Mouse (Mus musculus) G1E (cell line): ENCODE measurements around the gene Uba3.

Experiments used
- CTCF ChIP-seq: IDR thresholded peaks from 2 replicates; pipeline ENCODE4 v1.5.1; 2012; ENCODE audit warnings: low read depth, low read length, inconsistent platforms, mixed read lengths
- GATA1 ChIP-seq: IDR thresholded peaks from 2 replicates; pipeline ENCODE4 v1.6.1; 2012; ENCODE audit warnings: borderline replicate concordance, low read length, inconsistent platforms, mixed read lengths
- GATA2 ChIP-seq: IDR thresholded peaks from 2 replicates; pipeline ENCODE4 v1.6.1; 2012; ENCODE audit warnings: low read depth, low read length, inconsistent platforms, borderline replicate concordance
- POLR2AphosphoS5 ChIP-seq: IDR thresholded peaks from 2 replicates; pipeline ENCODE4 v1.6.1; 2012; ENCODE audit warnings: low read depth, low read length, inconsistent platforms; ENCODE audit not compliant: insufficient replicate concordance
- TAL1 ChIP-seq: conservative IDR thresholded peaks from 2 replicates; pipeline ENCODE4 v1.6.1; 2012; ENCODE audit warnings: low read depth, low read length, inconsistent platforms, mixed read lengths

DNA sequence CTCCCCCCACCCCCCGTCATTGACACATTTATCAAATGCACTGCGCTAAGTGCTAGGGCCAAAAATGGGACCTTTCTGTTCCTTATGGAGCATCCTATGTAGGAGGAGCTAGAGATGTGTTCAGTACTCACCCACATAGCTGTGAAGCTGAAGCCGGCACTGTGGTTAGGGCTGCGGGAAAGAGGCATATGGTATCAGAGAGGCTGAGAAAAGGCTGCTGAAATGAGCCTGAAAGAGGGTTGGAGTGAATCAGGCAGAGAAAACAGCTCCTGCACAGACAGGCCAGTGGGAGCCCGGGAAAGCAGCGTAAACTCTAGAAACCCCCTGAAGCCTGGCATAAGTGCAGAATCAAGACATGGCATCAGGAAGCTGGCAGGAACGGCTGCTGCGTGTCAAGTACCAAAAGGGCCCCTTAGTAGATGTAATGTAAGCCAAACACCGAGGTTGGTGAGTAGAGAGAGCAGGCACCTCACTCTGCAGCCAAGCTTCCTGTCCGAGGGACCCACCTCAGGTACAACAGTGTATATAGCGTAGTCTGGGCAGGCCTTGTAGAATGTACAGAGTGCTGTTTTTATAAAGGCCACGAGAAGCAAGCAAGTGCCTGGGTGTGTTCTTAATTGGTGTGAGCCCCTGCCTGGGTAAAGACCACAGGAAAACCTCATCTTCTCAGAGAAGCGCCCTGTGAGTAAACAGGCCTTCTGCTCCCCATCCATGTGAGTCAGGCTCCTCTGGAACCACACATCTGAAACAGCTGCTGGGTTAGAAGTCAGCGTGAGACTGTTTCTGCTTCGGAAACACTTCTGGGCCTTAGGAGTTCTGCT, 16.0 kb upstream of the Uba3 start:
- TF ChIP-seq TAL1: no peak
- TF ChIP-seq CTCF: no peak
- TF ChIP-seq GATA1: no peak
- TF ChIP-seq POLR2AphosphoS5: no peak
- TF ChIP-seq GATA2: no peak
